Mouse (Mus musculus): ENCODE data around the gene Crcp. TPM values are rescaled to one million over a fixed set of nuclear protein-coding genes. Genes with fewer than 3 reads are reported as not detected.
A peak's percentile ranks its signal among the peaks of the same experiment; 100 is the strongest.

The Crcp gene
- polyA plus RNA-seq, 2 experiments, result 24.2 to 25.4 TPM

DNA sequence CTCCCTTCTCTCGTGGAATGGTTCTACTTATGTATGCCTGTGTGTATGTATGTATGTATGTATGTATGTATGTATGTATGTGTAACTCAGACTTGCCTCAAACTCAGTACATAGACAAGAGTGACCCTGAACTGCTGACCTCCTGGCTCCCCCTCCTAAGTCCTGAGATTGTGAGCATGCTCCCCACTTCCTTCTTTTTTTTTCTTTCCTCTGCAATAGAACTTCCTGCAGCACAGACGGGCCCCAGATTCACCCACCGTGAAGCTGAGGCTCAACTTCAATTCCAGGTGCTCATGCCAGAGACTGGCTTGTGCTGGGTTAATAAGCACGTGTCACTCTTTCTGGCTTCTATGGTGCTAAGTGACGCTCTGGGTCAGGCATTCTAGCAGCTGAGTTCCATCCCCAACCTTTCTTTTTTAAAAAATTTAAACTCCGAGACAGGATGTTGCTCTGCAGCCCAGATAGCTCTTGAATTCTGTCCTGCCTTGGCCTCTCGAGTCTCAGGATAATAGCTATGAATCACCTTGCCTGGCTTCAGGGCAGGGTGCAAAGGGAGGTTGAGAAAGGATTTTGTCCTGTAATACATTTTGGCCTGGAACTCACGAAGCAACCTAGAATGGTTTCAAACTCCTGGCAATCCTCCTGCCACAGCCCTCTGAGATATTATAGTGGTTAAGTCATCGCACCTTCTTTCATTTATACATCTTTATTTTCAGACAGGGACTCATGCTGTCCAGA, 49.2 kb downstream of the Crcp start:
- Histone ChIP-seq H3K27ac (replicated peaks; ENCODE audit: low read depth, low read length) (0 out of 2 replicates have a peak overlapping the region, but pooled peaks have one; percentile 77), H3K9ac (ENCODE audit: low read depth, low read length, severe bottlenecking) (no peak overlapping the region)

DNA sequence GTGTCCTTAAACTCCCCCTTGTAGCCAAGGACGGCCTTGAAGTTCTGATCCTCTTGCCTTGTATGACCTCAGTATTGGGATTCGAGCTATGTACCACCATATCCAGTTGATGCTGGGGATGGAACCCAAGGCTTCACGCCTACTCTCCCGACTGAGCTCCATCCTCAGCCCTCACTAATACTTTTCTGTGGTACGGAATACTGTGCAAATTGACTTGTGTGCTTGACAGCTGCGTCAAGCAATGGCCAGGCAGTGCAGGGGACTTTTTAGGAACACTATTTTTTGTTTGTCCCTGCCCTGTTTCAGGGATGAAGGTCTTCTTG, 49.7 kb downstream of the Crcp start:
- Histone ChIP-seq H3K27me3 (ENCODE audit: control insufficient read depth, insufficient read depth, low read length) (no peaks in the 10 kb centered on the region), H3K9ac (ENCODE audit: low read depth, low read length, severe bottlenecking) (peak overlapping the region; percentile 88), H3K4me3 (replicated peaks; ENCODE audit: low read length) (peak overlapping the region; percentile 84), H3K4me1 (ENCODE audit: control insufficient read depth, insufficient read depth, low read length) (peaks cover 2% of the 10 kb centered on the region; the same call in 1 of the 2 replicates), H3K9me3 (ENCODE audit: control insufficient read depth, low read length) (no peaks in the 10 kb centered on the region), H3K36me3 (ENCODE audit: control insufficient read depth, insufficient read depth, low read length) (peaks cover 4% of the 10 kb centered on the region; the same call in 1 of the 2 replicates), H3K4me2 (replicated peaks; ENCODE audit: low read depth, low read length, severe bottlenecking) (peak overlapping the region; percentile 76), H3K27ac (replicated peaks; ENCODE audit: low read depth, low read length) (peak overlapping the region; percentile 77)
- ATAC-seq (ENCODE audit: low FRiP score, low read depth) (no peak; the same call in 1 of the 2 replicates), DNase-seq (ENCODE audit: low spot score) (no peak)
- no peak for TF ChIP-seq POLR2A (IDR thresholded peaks at IDR 0.05; ENCODE audit: borderline replicate concordance, extremely low read depth, insufficient read depth, insufficient read length)
- 48% methylated on average over 6 of the region's 6 CpGs for WGBS

More for the DNA sequence above, 49.2 kb downstream of the Crcp start:
- Histone ChIP-seq H3K4me2 (replicated peaks; ENCODE audit: low read depth, low read length, severe bottlenecking) (no peak overlapping the region), H3K4me3 (replicated peaks; ENCODE audit: low read length) (no peak overlapping the region), H3K27me3 (ENCODE audit: control insufficient read depth, insufficient read depth, low read length) (no peaks in the 10 kb centered on the region), H3K36me3 (ENCODE audit: control insufficient read depth, insufficient read depth, low read length) (peaks cover 1% of the 10 kb centered on the region; the same call in 1 of the 2 replicates), H3K4me1 (ENCODE audit: control insufficient read depth, insufficient read depth, low read length) (peaks cover 2% of the 10 kb centered on the region; the same call in 1 of the 2 replicates), H3K9me3 (ENCODE audit: control insufficient read depth, low read length) (no peaks in the 10 kb centered on the region)
- TF ChIP-seq POLR2A (IDR thresholded peaks at IDR 0.05; ENCODE audit: borderline replicate concordance, extremely low read depth, insufficient read depth, insufficient read length), result no peak
- 66% methylated on average over 9 of the region's 9 CpGs for WGBS
- DNase-seq (ENCODE audit: low spot score) (no peak), ATAC-seq (ENCODE audit: low FRiP score, low read depth) (no peak)

DNA sequence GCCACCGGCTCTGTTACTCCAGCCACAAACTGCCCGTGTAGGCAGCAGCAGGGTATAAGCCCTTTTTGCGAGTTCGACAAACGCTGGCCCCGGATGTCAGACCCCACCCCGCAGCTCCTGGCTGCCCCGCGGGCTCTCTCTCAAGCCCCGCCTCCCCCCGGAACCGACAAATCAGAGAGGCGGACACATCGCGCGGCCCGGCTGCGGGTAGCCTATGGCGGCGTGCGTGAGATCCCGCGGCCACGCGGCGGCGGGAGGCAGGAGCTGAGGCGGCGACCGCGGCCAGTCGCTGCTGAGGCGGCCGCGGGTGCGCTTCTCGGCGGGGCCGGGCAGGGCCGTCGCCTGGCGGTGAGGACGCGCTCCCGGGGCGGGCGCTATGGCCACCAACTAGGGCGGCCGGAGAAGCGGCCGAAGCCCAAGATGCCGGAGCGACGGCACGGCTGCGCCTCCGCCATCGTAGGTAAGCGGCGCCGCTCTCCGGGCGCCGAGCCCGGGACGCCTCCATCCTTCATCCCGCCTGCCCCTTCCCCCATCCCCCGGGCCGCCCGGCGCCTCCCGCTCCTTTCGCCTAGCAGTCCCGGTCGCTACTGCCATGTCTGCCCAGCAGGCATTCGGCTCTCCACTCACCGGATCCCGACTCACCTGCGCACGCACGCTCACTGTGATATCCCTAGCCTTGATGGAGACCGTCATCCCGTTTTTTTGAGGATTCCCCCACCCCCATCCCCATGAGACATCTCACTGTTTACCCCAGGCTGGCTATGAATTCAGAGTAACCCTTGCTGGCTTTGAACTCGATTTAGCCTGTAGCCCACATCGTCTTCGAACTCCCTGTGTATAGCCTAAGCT, 50.3 kb downstream of the Crcp start:
- DNase-seq (ENCODE audit: low spot score) (peak; percentile 88), ATAC-seq (ENCODE audit: low FRiP score, low read depth) (peak; percentile 97)
- H3K27ac ChIP-seq (replicated peaks; ENCODE audit: low read depth, low read length), result peak overlapping the region; percentile 77
- 4% methylated on average over 44 of the region's 86 CpGs for WGBS
- peak overlapping the region; percentile 76 for H3K4me2 ChIP-seq (replicated peaks; ENCODE audit: low read depth, low read length, severe bottlenecking)
- peaks cover 2% of the 10 kb centered on the region; the same call in 1 of the 2 replicates for H3K4me1 ChIP-seq (ENCODE audit: control insufficient read depth, insufficient read depth, low read length)
- H3K36me3 ChIP-seq (ENCODE audit: control insufficient read depth, insufficient read depth, low read length), result peaks cover 4% of the 10 kb centered on the region; the same call in 1 of the 2 replicates
- no peaks in the 10 kb centered on the region for H3K9me3 ChIP-seq (ENCODE audit: control insufficient read depth, low read length)
- H3K27me3 ChIP-seq (ENCODE audit: control insufficient read depth, insufficient read depth, low read length), result no peaks in the 10 kb centered on the region
- peak; percentile 88 for TF ChIP-seq POLR2A (IDR thresholded peaks at IDR 0.05; ENCODE audit: borderline replicate concordance, extremely low read depth, insufficient read depth, insufficient read length)
- H3K4me3 ChIP-seq (replicated peaks; ENCODE audit: low read length), result peak overlapping the region; percentile 84
- H3K9ac ChIP-seq (ENCODE audit: low read depth, low read length, severe bottlenecking), result peak overlapping the region; percentile 88

DNA sequence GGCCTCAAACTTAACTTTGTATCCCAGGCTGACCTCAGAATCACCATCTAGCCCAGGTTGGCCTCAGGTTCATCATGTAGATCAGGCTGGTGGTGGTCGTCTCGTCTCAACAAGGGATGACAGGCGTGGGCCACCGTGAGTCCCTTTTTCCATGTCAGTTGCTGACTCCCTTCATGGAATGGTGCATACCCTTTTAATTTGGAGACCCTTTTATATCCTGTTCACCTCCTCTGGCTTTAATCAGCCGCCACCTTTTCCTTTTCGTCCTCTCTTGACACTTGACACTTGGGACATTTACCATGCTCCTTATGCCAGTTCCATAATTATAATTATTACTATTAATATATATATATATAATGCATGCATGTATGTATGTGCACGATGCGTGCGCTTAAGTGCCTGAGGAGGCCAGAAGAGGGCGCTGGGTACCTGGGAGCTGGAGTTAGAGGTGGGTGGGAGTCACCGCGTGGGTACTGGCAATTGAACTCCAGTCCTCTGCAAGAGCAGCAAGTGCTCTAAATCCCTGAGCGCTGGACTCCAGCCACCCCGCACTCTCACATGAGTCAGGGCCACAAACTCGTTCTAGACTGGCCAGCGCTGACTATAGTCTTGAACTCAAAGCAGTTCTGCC, 51.1 kb downstream of the Crcp start:
- peak overlapping the region; percentile 84 for H3K4me3 ChIP-seq (replicated peaks; ENCODE audit: low read length)
- peaks cover 2% of the 10 kb centered on the region; the same call in 1 of the 2 replicates for H3K4me1 ChIP-seq (ENCODE audit: control insufficient read depth, insufficient read depth, low read length)
- DNase-seq (ENCODE audit: low spot score) (no peak), ATAC-seq (ENCODE audit: low FRiP score, low read depth) (no peak)
- H3K9ac ChIP-seq (ENCODE audit: low read depth, low read length, severe bottlenecking), result peak overlapping the region; percentile 88
- no peaks in the 10 kb centered on the region for H3K9me3 ChIP-seq (ENCODE audit: control insufficient read depth, low read length)
- peak overlapping the region; percentile 76 for H3K4me2 ChIP-seq (replicated peaks; ENCODE audit: low read depth, low read length, severe bottlenecking)
- no peak overlapping the region for H3K27ac ChIP-seq (replicated peaks; ENCODE audit: low read depth, low read length)
- H3K27me3 ChIP-seq (ENCODE audit: control insufficient read depth, insufficient read depth, low read length), result no peaks in the 10 kb centered on the region
- 71% methylated on average over 16 of the region's 16 CpGs for WGBS
- no peak for TF ChIP-seq POLR2A (IDR thresholded peaks at IDR 0.05; ENCODE audit: borderline replicate concordance, extremely low read depth, insufficient read depth, insufficient read length)
- H3K36me3 ChIP-seq (ENCODE audit: control insufficient read depth, insufficient read depth, low read length), result peaks cover 4% of the 10 kb centered on the region; the same call in 1 of the 2 replicates
